Mouse (Mus musculus) brain, adult 2 months (tissue): Measurements from ENCODE around the gene Gli2.
A peak's percentile ranks its signal among the peaks of the same experiment; 100 is the strongest.

Source experiments
- DNase-seq: peaks from one replicate; pipeline ENCODE4 v3.0.0; 2011; ENCODE audit warnings: low read depth, low spot score

Gli2 gene

GRCm38 (mm10) chr1:119053402-119053841, at the start of gene Gli2:
Gene Gli2 (minus strand): TSS chr1:119053619.
- peak; percentile 85 for DNase-seq

- DNase-seq, result peak; percentile 58
These were observed 44.6 kb upstream of the Gli2 start for GRCm38 (mm10) chr1:119097921-119098521.

GRCm38 (mm10) chr1:119093739-119094138, 40.3 kb upstream of the Gli2 start:
- DNase-seq, result peak; percentile 80

- no peak for DNase-seq
These were observed 36.6 kb upstream of the Gli2 start for GRCm38 (mm10) chr1:119089887-119090620.

- DNase-seq, result peak; percentile 90
These were observed 34.1 kb upstream of the Gli2 start for GRCm38 (mm10) chr1:119087539-119087938.

GRCm38 (mm10) chr1:119085771-119086170, 32.4 kb upstream of the Gli2 start:
- no peak for DNase-seq

GRCm38 (mm10) chr1:119083468-119083921, 30.1 kb upstream of the Gli2 start:
- DNase-seq, result peak; percentile 49

- DNase-seq, result peak; percentile 62
These were observed 29.0 kb upstream of the Gli2 start for GRCm38 (mm10) chr1:119082231-119082991.

- no peak for DNase-seq
These were observed 24.5 kb upstream of the Gli2 start for GRCm38 (mm10) chr1:119077933-119078332.

- DNase-seq, result no peak
These were observed 22.9 kb upstream of the Gli2 start for GRCm38 (mm10) chr1:119076333-119076732.

GRCm38 (mm10) chr1:119075916-119076315, 22.5 kb upstream of the Gli2 start:
- no peak for DNase-seq

GRCm38 (mm10) chr1:119075500-119075899, 22.1 kb upstream of the Gli2 start:
- no peak for DNase-seq

GRCm38 (mm10) chr1:119074910-119075309, 21.5 kb upstream of the Gli2 start:
- DNase-seq, result no peak

- no peak for DNase-seq
These were observed 20.5 kb upstream of the Gli2 start for GRCm38 (mm10) chr1:119073876-119074275.

GRCm38 (mm10) chr1:119064892-119065671, 11.7 kb upstream of the Gli2 start:
- no peak for DNase-seq

GRCm38 (mm10) chr1:119056491-119056890, 3.1 kb upstream of the Gli2 start:
- DNase-seq, result no peak

- DNase-seq, result no peak
These were observed 2.4 kb upstream of the Gli2 start for GRCm38 (mm10) chr1:119055801-119056200.

- no peak for DNase-seq
These were observed 1.0 kb upstream of the Gli2 start for GRCm38 (mm10) chr1:119054468-119054867.

GRCm38 (mm10) chr1:119053872-119054354, 494 bp upstream of the Gli2 start:
- no peak for DNase-seq

- no peak for DNase-seq
These were observed 715 bp downstream of the Gli2 start for GRCm38 (mm10) chr1:119052631-119053177.

GRCm38 (mm10) chr1:119051938-119052551, 1.4 kb downstream of the Gli2 start:
- DNase-seq, result no peak
